Comparison of ENCODE assay signal across 2 mouse cellular contexts in genomic region chr12:85144276-85144675, GRCm38 (mm10). TPM values are rescaled to one million over a fixed set of nuclear protein-coding genes. Genes with fewer than 3 reads are reported as not detected.
"Had no signal": no experiment of that assay in that cellular context is flagged by ENCODE, and none has a peak within 500 bp of the region (broad histone marks: within the 10 kb centered on the region; RNA-seq: fewer than 3 reads in every experiment).

No protein-coding gene starts in this region.

RNA-seq across cellular contexts. Expression of gene Rps6kl1, which starts 6.8 kb away (rescaled TPM):
- total RNA-seq: megakaryocyte progenitor cell, adult 5-6 weeks; megakaryocyte-erythroid progenitor cell, adult 5-6 weeks had no signal

RNA-seq across cellular contexts. Expression of gene Pgf, which starts 33.3 kb away (rescaled TPM):
- total RNA-seq: megakaryocyte progenitor cell, adult 5-6 weeks; megakaryocyte-erythroid progenitor cell, adult 5-6 weeks had no signal
